Mouse (Mus musculus): ENCODE data around the gene A4gnt. TPM values are rescaled to one million over a fixed set of nuclear protein-coding genes. Genes with fewer than 3 reads are reported as not detected.

A4gnt gene
- polyA plus RNA-seq (2014; fragmentation: Nextera tagmentation; extraction: Ambion mirVana): 0.07 TPM in 1 of 2 replicates, not detected in the other

GRCm38 (mm10) chr9:99612202-99612601 lies at the start of gene A4gnt:
Gene A4gnt, plus strand, starts transcription at chr9:99612502.
- 60% methylated on average over 2 of the region's 2 CpGs for WGBS
- Histone ChIP-seq H3K27ac (ENCODE audit: low read depth, low read length) (no peak within 1 kb of the TSS), H3K4me2 (replicated peaks; ENCODE audit: low read depth, low read length) (no peak within 1 kb of the TSS), H3K36me3 (ENCODE audit: control insufficient read depth, insufficient read depth, low read length) (no peaks in the 10 kb centered on the region), H3K27me3 (ENCODE audit: control insufficient read depth, insufficient read depth, low read length) (no peaks in the 10 kb centered on the region; the same call in 1 of the 2 replicates), H3K9me3 (ENCODE audit: control insufficient read depth, low read length) (no peaks in the 10 kb centered on the region), H3K4me1 (ENCODE audit: control insufficient read depth, insufficient read depth, low read length) (no peaks in the 10 kb centered on the region), H3K9ac (ENCODE audit: low read depth, low read length) (no peak within 1 kb of the TSS), H3K4me3 (ENCODE audit: low read length) (no peak within 1 kb of the TSS)
- no peak for ATAC-seq (ENCODE audit: low FRiP score, low TSS enrichment)

DNA sequence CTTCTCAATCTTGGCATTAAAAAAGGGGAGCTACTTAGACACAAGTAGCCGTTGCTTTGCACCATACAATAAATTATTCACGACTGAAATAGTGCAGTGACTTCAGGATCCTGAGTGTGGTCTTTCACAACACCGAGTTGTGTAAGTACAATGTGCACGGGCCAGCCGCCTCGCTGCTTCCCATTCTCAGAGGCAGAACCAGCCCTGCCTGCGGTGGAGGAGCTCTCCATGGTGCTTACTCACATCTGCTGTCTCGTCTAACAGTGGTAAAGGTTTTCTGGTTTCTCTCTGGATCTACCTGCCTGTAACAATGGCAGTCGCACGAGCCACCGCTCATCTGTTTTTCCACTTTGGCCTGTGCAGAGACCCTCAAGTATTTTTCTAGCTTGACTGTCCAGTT lies 48.6 kb upstream of the A4gnt start:
- Histone ChIP-seq H3K27ac (ENCODE audit: low read depth, low read length) (no peak overlapping the region), H3K4me3 (ENCODE audit: low read length) (no peak overlapping the region), H3K27me3 (ENCODE audit: control insufficient read depth, insufficient read depth, low read length) (no peaks in the 10 kb centered on the region), H3K36me3 (ENCODE audit: control insufficient read depth, insufficient read depth, low read length) (no peaks in the 10 kb centered on the region), H3K4me1 (ENCODE audit: control insufficient read depth, insufficient read depth, low read length) (peaks cover 5% of the 10 kb centered on the region; the same call in 1 of the 2 replicates), H3K4me2 (replicated peaks; ENCODE audit: low read depth, low read length) (no peak overlapping the region), H3K9ac (ENCODE audit: low read depth, low read length) (no peak overlapping the region), H3K9me3 (ENCODE audit: control insufficient read depth, low read length) (no peaks in the 10 kb centered on the region)
- WGBS: 21% methylated on average over 11 of the region's 11 CpGs
- no peak for ATAC-seq (ENCODE audit: low FRiP score, low TSS enrichment)

- Histone ChIP-seq H3K9me3 (ENCODE audit: control insufficient read depth, low read length) (no peaks in the 10 kb centered on the region), H3K4me2 (replicated peaks; ENCODE audit: low read depth, low read length) (peak overlapping the region; percentile 69), H3K4me3 (ENCODE audit: low read length) (peak overlapping the region; percentile 96), H3K27me3 (ENCODE audit: control insufficient read depth, insufficient read depth, low read length) (no peaks in the 10 kb centered on the region), H3K4me1 (ENCODE audit: control insufficient read depth, insufficient read depth, low read length) (peaks cover 5% of the 10 kb centered on the region; the same call in 1 of the 2 replicates), H3K27ac (ENCODE audit: low read depth, low read length) (peak overlapping the region; percentile 95), H3K9ac (ENCODE audit: low read depth, low read length) (peak overlapping the region; percentile 86), H3K36me3 (ENCODE audit: control insufficient read depth, insufficient read depth, low read length) (no peaks in the 10 kb centered on the region)
- 2% methylated on average over 15 of the region's 15 CpGs for WGBS
- peak; percentile 71; the same call in 1 of the 2 replicates for ATAC-seq (ENCODE audit: low FRiP score, low TSS enrichment)
Measured at GRCm38 (mm10) chr9:99568023-99568346, 44.3 kb upstream of the A4gnt start.

DNA sequence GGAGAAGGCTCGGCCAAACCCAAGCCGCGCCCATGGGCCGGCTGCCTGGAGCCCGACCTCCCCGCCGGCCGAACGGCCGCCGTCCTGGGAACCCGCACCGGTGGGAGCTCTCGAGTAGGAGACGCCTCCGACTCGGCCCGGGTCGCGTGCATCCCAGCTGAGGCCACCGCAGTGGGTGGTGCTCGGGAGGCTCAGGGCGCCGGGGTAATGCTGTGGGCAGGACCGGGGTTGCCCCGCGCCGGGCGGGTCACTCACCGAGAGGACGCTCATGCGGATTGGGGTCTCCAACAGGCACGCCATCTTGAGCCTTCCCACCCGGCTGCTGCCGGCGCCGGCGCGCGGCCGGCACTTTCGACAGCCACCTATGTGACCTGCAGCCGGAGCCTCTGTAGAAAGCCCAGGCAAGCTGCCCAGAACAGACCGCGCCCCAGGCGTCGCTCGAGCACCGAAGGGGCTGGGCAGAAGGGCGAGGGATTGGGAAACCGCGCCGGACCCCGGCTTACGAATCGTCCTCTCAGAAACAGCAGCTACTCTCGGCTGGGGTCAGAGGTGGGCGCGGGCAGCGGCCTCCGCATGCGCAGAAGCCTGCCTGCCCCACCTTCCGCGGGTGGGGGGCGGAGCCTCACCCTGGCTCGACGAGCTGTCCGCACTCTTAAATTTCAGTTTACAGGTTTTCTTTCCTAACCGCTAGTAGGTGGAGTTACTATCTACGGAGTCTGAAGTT lies 43.8 kb upstream of the A4gnt start, which contains the start of gene Armc8:
Gene Armc8, minus strand, starts transcription at position 553 of the 724 bp plus-strand sequence.
- peaks cover 5% of the 10 kb centered on the region; the same call in 1 of the 2 replicates for H3K4me1 ChIP-seq (ENCODE audit: control insufficient read depth, insufficient read depth, low read length)
- under 1% methylated on average over 70 of the region's 70 CpGs for WGBS
- peak within 1 kb of the TSS; percentile 96 for H3K4me3 ChIP-seq (ENCODE audit: low read length)
- H3K4me2 ChIP-seq (replicated peaks; ENCODE audit: low read depth, low read length): peak within 1 kb of the TSS; percentile 69
- H3K27me3 ChIP-seq (ENCODE audit: control insufficient read depth, insufficient read depth, low read length): no peaks in the 10 kb centered on the region
- H3K36me3 ChIP-seq (ENCODE audit: control insufficient read depth, insufficient read depth, low read length): no peaks in the 10 kb centered on the region
- ATAC-seq (ENCODE audit: low FRiP score, low TSS enrichment): peak; percentile 96
- no peaks in the 10 kb centered on the region for H3K9me3 ChIP-seq (ENCODE audit: control insufficient read depth, low read length)
- H3K9ac ChIP-seq (ENCODE audit: low read depth, low read length): peak within 1 kb of the TSS; percentile 86
- H3K27ac ChIP-seq (ENCODE audit: low read depth, low read length): peak within 1 kb of the TSS; percentile 95

DNA sequence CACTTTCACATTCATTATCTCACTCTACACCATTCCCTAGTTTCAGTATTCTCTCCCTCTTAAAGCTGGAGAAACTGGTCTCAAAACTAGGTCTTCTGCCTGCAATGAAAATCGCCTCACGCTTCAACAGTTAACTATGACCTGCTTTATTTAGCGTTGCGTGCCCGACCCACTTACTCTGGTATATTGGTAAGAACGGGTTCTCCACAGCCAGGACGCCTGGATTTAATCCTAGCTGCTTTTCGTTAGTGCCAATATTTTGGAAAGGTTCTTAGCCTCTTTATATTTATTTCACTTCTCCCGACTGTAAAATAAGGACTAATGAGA lies 43.3 kb upstream of the A4gnt start:
- Histone ChIP-seq H3K9me3 (ENCODE audit: control insufficient read depth, low read length) (no peaks in the 10 kb centered on the region), H3K27ac (ENCODE audit: low read depth, low read length) (peak overlapping the region; percentile 95), H3K9ac (ENCODE audit: low read depth, low read length) (peak overlapping the region; percentile 86; the same call in 1 of the 2 replicates), H3K27me3 (ENCODE audit: control insufficient read depth, insufficient read depth, low read length) (no peaks in the 10 kb centered on the region), H3K36me3 (ENCODE audit: control insufficient read depth, insufficient read depth, low read length) (no peaks in the 10 kb centered on the region), H3K4me2 (replicated peaks; ENCODE audit: low read depth, low read length) (peak overlapping the region; percentile 69), H3K4me3 (ENCODE audit: low read length) (peak overlapping the region; percentile 96), H3K4me1 (ENCODE audit: control insufficient read depth, insufficient read depth, low read length) (peaks cover 5% of the 10 kb centered on the region; the same call in 1 of the 2 replicates)
- ATAC-seq (ENCODE audit: low FRiP score, low TSS enrichment): peak; percentile 48; the same call in 1 of the 2 replicates
- WGBS: under 1% methylated on average over 9 of the region's 9 CpGs

GRCm38 (mm10) chr9:99575677-99576480 lies 36.4 kb upstream of the A4gnt start, which contains the start of gene Dbr1:
Gene Dbr1, plus strand, starts transcription at chr9:99575799.
- peak within 1 kb of the TSS; percentile 94 for H3K9ac ChIP-seq (ENCODE audit: low read depth, low read length)
- peaks cover 10% of the 10 kb centered on the region; the same call in 1 of the 2 replicates for H3K36me3 ChIP-seq (ENCODE audit: control insufficient read depth, insufficient read depth, low read length)
- 0 out of 2 replicates have a peak, but pooled peaks cover 3% of the 10 kb centered on the region for H3K4me1 ChIP-seq (ENCODE audit: control insufficient read depth, insufficient read depth, low read length)
- peak within 1 kb of the TSS; percentile 96 for H3K4me3 ChIP-seq (ENCODE audit: low read length)
- no peaks in the 10 kb centered on the region for H3K9me3 ChIP-seq (ENCODE audit: control insufficient read depth, low read length)
- H3K27ac ChIP-seq (ENCODE audit: low read depth, low read length): peak within 1 kb of the TSS; percentile 86
- under 1% methylated on average over 57 of the region's 57 CpGs for WGBS
- ATAC-seq (ENCODE audit: low FRiP score, low TSS enrichment): peak; percentile 94
- no peaks in the 10 kb centered on the region for H3K27me3 ChIP-seq (ENCODE audit: control insufficient read depth, insufficient read depth, low read length)
- peak within 1 kb of the TSS; percentile 74 for H3K4me2 ChIP-seq (replicated peaks; ENCODE audit: low read depth, low read length)

DNA sequence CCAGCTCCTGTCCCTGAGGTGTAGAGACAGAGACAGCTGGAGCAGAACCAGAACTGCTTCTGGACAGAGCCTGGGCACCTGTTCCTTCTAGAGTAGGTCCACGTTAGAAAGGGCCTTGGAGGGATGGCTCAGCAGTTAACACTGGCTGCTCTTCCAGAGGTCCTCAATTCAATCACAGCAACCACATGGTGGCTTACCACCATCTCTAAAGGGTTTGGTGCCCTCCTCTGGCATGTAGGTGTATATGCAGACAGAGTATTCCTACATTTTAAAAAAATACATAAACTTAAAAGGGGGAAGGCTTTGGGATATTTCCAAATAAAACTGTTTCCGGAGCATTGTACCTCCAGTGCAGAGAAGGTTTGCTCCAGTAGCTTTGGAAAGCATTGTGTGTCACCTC lies 31.6 kb upstream of the A4gnt start:
- Histone ChIP-seq H3K27ac (ENCODE audit: low read depth, low read length) (no peak overlapping the region), H3K27me3 (ENCODE audit: control insufficient read depth, insufficient read depth, low read length) (no peaks in the 10 kb centered on the region), H3K36me3 (ENCODE audit: control insufficient read depth, insufficient read depth, low read length) (peaks cover 45% of the 10 kb centered on the region), H3K9ac (ENCODE audit: low read depth, low read length) (no peak overlapping the region), H3K4me2 (replicated peaks; ENCODE audit: low read depth, low read length) (no peak overlapping the region), H3K9me3 (ENCODE audit: control insufficient read depth, low read length) (no peaks in the 10 kb centered on the region), H3K4me3 (ENCODE audit: low read length) (no peak overlapping the region), H3K4me1 (ENCODE audit: control insufficient read depth, insufficient read depth, low read length) (0 out of 2 replicates have a peak, but pooled peaks cover 3% of the 10 kb centered on the region)
- 46% methylated on average over 2 of the region's 2 CpGs for WGBS
- peak; percentile 65; the same call in 1 of the 2 replicates for ATAC-seq (ENCODE audit: low FRiP score, low TSS enrichment)

DNA sequence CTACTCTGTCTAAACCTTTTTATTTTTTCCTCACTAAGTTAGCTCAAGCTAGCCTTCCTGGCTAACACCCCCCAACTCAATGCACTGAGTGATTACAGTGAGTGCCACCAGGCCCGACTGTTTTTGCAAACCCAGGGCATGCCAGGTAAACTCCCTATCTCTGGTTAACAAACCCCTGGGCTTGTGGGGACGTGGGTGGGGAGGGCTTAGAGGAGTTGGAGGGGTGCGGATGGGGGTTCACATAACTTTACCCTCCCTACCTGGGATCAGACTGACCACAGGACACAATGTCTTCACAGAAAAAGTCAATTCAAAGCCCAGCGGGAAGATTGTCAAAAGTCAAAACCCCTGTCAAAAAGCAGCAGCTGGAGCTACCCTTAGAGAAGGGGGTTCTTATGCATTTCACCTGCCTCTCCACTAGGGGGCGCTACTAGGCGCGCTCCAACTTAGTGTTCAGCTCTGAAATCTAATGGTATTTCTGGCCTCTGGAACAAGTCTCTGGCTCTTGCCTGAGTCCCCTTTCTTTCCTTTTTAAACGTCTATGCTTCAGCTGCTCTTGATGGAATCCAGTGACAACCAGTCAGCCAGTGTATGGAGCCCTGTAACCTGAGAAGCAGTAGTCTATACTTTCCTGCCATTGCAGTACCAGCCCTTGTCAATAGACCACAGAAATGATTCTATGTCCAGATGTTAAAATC lies 24.6 kb upstream of the A4gnt start:
- H3K27me3 ChIP-seq (ENCODE audit: control insufficient read depth, insufficient read depth, low read length): no peaks in the 10 kb centered on the region
- peaks cover 19% of the 10 kb centered on the region for H3K36me3 ChIP-seq (ENCODE audit: control insufficient read depth, insufficient read depth, low read length)
- H3K9ac ChIP-seq (ENCODE audit: low read depth, low read length): no peak overlapping the region
- no peaks in the 10 kb centered on the region for H3K4me1 ChIP-seq (ENCODE audit: control insufficient read depth, insufficient read depth, low read length)
- H3K4me2 ChIP-seq (replicated peaks; ENCODE audit: low read depth, low read length): no peak overlapping the region
- H3K9me3 ChIP-seq (ENCODE audit: control insufficient read depth, low read length): no peaks in the 10 kb centered on the region
- ATAC-seq (ENCODE audit: low FRiP score, low TSS enrichment): peak; percentile 60; the same call in 1 of the 2 replicates
- H3K27ac ChIP-seq (ENCODE audit: low read depth, low read length): no peak overlapping the region
- no peak overlapping the region for H3K4me3 ChIP-seq (ENCODE audit: low read length)
- 28% methylated on average over 8 of the region's 8 CpGs for WGBS

All from kidney, embryonic 14.5 days (tissue).